Mouse (Mus musculus): ENCODE data around the gene Ogn. TPM values are rescaled to one million over a fixed set of nuclear protein-coding genes. Genes with fewer than 3 reads are reported as not detected.

Gene Ogn
- polyA plus RNA-seq, 1 experiment from 2014 or later: 3.6 TPM

DNA sequence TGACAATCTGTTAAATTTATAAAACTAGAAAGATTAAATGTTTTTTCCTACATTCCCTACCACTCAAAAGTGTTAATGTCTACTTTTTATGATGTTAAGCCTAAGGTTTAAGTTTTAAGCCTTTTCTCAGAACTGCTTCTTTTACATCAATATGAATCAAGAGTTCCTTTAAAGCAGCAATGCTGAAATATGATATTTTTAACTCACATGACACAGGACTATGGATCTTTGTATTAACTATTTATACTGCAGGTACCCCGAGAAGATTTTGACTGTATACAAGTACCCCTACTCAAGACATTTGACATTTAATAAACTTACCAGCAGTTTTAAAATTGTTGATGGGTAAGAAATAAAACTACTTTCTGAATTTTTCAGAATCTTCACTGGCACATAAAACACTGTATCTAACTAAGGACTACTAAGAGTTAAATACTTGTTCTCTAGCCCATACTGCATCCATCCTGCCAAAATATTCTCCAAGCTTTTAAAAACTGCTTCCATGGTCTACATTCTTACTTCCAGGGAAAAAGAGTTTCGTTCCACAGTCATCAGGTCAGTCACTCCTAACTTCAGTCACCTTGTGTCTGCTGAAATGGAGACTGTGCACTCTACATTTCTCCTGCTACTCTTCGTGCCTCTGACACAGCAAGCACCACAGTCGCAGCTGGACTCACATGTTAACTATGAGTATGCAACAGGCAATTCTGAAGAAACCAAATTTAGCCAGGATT lies 910 bp downstream of the Ogn start:
- no peaks in the 10 kb centered on the region for H3K27me3 ChIP-seq (replicated peaks; ENCODE audit: low read depth, poor library complexity, severe bottlenecking)
- no peaks in the 10 kb centered on the region for H3K4me1 ChIP-seq
- no peaks in the 10 kb centered on the region for H3K36me3 ChIP-seq (replicated peaks)
- WGBS: 79% methylated on average over 4 of the region's 4 CpGs
- no peak for DNase-seq (ENCODE audit: low spot score)
- H3K4me3 ChIP-seq: no peak overlapping the region
- H3K27ac ChIP-seq (replicated peaks): no peak overlapping the region
- no peaks in the 10 kb centered on the region for H3K9me3 ChIP-seq

DNA sequence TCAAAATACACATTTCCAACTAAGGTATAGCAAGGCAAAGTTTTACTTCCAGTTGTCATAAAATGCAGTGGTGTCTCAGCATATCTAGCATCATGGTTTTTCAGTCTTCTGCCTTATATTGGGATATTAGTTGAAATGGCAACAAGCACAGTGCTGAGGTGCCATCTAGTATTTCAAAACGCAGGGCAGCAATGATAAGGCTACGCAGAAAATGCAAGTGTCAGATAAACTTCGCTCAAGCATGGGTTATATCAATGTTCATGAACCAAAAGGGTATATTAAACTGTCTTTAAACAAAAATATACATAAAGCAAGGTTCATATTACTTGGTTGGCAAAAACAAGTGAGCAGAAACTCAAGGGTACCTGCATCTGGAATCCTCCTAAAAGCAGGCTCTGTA lies 9.2 kb downstream of the Ogn start:
- Histone ChIP-seq H3K9me3 (no peaks in the 10 kb centered on the region), H3K36me3 (replicated peaks) (no peaks in the 10 kb centered on the region), H3K27ac (replicated peaks) (no peak overlapping the region), H3K4me3 (no peak overlapping the region), H3K4me1 (no peaks in the 10 kb centered on the region), H3K27me3 (replicated peaks; ENCODE audit: low read depth, poor library complexity, severe bottlenecking) (no peaks in the 10 kb centered on the region)
- DNase-seq (ENCODE audit: low spot score): no peak
- 89% methylated on average over 3 of the region's 3 CpGs for WGBS

GRCm38 (mm10) chr13:49618365-49618764 lies 10.5 kb downstream of the Ogn start:
- H3K9me3 ChIP-seq: no peaks in the 10 kb centered on the region
- H3K36me3 ChIP-seq (replicated peaks): no peaks in the 10 kb centered on the region
- no peaks in the 10 kb centered on the region for H3K27me3 ChIP-seq (replicated peaks; ENCODE audit: low read depth, poor library complexity, severe bottlenecking)
- no peaks in the 10 kb centered on the region for H3K4me1 ChIP-seq
- no peak overlapping the region for H3K27ac ChIP-seq (replicated peaks)
- no peak overlapping the region for H3K4me3 ChIP-seq
- no peak for DNase-seq (ENCODE audit: low spot score)

- no peak overlapping the region for H3K27ac ChIP-seq (replicated peaks)
- H3K36me3 ChIP-seq (replicated peaks): no peaks in the 10 kb centered on the region
- no peaks in the 10 kb centered on the region for H3K4me1 ChIP-seq
- 90% methylated on average over 1 of the region's 1 CpGs for WGBS
- no peak for DNase-seq (ENCODE audit: low spot score)
- H3K9me3 ChIP-seq: no peaks in the 10 kb centered on the region
- H3K27me3 ChIP-seq (replicated peaks; ENCODE audit: low read depth, poor library complexity, severe bottlenecking): no peaks in the 10 kb centered on the region
- H3K4me3 ChIP-seq: no peak overlapping the region
These were observed 15.4 kb downstream of the Ogn start for GRCm38 (mm10) chr13:49623216-49623615.

DNA sequence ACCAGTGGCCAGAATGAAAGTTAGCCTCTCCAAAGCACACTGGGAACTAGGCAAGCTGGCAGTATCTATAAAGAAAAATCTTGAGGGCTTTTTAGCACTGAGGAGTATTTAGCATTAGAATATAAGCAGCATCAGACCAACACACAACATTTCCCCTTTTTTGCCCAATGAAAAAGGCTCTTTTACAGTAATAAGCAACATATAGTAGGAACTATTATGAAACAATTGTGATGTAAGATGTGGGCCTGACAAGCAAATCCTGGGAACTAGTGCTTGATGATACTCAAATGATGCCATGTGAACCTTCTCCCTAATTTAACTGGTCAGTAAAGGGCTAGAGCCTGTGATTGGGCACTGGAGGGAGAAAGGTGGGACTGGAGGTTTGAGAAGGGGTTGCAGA lies 20.3 kb downstream of the Ogn start:
- no peak for DNase-seq (ENCODE audit: low spot score)
- no peaks in the 10 kb centered on the region for H3K4me1 ChIP-seq
- no peak overlapping the region for H3K27ac ChIP-seq (replicated peaks)
- H3K9me3 ChIP-seq: no peaks in the 10 kb centered on the region
- no peak overlapping the region for H3K4me3 ChIP-seq
- H3K36me3 ChIP-seq (replicated peaks): no peaks in the 10 kb centered on the region
- no peaks in the 10 kb centered on the region for H3K27me3 ChIP-seq (replicated peaks; ENCODE audit: low read depth, poor library complexity, severe bottlenecking)

- no peak for DNase-seq (ENCODE audit: low spot score)
- Histone ChIP-seq H3K36me3 (replicated peaks) (no peaks in the 10 kb centered on the region), H3K4me3 (no peak overlapping the region), H3K9me3 (no peaks in the 10 kb centered on the region), H3K27ac (replicated peaks) (no peak overlapping the region), H3K27me3 (replicated peaks; ENCODE audit: low read depth, poor library complexity, severe bottlenecking) (no peaks in the 10 kb centered on the region), H3K4me1 (no peaks in the 10 kb centered on the region)
- WGBS: 94% methylated on average over 2 of the region's 2 CpGs
These were observed 21.2 kb downstream of the Ogn start for GRCm38 (mm10) chr13:49629076-49629475.

DNA sequence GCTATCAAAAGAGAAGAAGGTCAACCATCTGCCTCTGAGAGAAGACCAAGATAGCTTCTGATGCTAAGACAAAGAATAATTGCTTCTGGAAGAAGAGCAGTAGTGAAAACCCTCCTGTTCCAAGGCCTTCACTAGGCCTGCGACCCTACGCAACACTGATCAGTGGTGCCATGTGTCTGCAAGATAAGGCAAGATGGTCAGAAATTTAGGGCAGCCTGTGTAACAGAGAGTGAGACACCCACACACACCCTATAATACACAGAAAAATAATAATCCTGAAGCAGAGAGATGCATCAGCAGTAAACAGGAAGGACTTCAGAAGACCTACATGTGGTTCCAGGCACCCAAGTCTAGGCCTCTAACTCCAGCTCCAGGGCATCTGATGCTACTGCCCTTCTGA lies 32.1 kb downstream of the Ogn start:
- WGBS: 98% methylated on average over 2 of the region's 2 CpGs
- Histone ChIP-seq H3K27ac (replicated peaks) (no peak overlapping the region), H3K36me3 (replicated peaks) (peaks cover 19% of the 10 kb centered on the region), H3K9me3 (no peaks in the 10 kb centered on the region), H3K4me3 (no peak overlapping the region), H3K4me1 (no peaks in the 10 kb centered on the region), H3K27me3 (replicated peaks; ENCODE audit: low read depth, poor library complexity, severe bottlenecking) (no peaks in the 10 kb centered on the region)
- no peak for DNase-seq (ENCODE audit: low spot score)

- Histone ChIP-seq H3K4me1 (no peaks in the 10 kb centered on the region), H3K4me3 (no peak overlapping the region), H3K36me3 (replicated peaks) (peaks cover 14% of the 10 kb centered on the region; the same call in 1 of the 2 replicates), H3K27me3 (replicated peaks; ENCODE audit: low read depth, poor library complexity, severe bottlenecking) (no peaks in the 10 kb centered on the region), H3K9me3 (no peaks in the 10 kb centered on the region), H3K27ac (replicated peaks) (no peak overlapping the region)
- no peak for DNase-seq (ENCODE audit: low spot score)
- WGBS: 88% methylated on average over 6 of the region's 6 CpGs
These were observed 34.8 kb downstream of the Ogn start for GRCm38 (mm10) chr13:49642650-49643049.

GRCm38 (mm10) chr13:49643669-49644362 lies 36.0 kb downstream of the Ogn start:
- Histone ChIP-seq H3K4me3 (no peak overlapping the region), H3K27ac (replicated peaks) (no peak overlapping the region), H3K27me3 (replicated peaks; ENCODE audit: low read depth, poor library complexity, severe bottlenecking) (no peaks in the 10 kb centered on the region), H3K9me3 (no peaks in the 10 kb centered on the region), H3K4me1 (no peaks in the 10 kb centered on the region), H3K36me3 (replicated peaks) (peaks cover 14% of the 10 kb centered on the region; the same call in 1 of the 2 replicates)
- no peak for DNase-seq (ENCODE audit: low spot score)

DNA sequence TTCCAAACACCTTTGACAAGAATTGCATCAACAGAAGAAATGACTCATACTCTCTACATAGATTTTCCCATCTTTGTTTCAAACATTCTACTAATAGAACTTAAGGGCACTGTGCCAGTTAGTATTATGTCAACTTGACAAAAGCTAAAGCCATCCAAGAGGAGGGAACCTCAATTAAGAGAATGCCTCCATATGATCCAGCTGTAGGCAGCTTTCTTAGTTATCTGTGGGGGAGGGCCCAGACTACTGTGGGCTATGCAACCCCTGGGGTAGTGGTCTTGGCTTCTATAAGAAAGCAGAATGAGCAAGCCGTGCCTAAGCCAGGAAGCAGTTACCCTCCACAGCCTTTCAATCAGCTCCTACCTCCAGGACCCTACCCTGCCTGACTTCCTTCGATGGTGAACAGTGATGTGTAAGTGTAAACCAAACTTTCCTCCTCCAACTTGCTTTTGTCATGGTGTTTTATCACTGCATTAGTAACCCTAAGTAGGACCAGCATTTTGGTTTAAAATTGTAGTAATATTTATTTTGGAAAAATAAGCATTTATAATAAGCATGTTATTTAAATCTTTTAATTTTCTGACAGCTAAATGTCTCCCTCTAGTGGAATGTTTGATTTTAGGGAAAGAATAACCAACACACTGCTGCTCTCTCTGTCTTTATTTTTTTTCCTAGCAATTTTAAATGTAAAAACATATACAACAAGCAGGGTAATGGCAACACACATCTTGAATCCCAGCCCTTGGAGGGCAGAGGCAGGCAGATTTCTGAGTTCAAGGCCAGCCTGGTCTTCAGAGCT lies 37.1 kb downstream of the Ogn start:
- 79% methylated on average over 2 of the region's 2 CpGs for WGBS

GRCm38 (mm10) chr13:49646019-49646418 lies 38.2 kb downstream of the Ogn start:
- H3K36me3 ChIP-seq (replicated peaks): peaks cover 6% of the 10 kb centered on the region; the same call in 1 of the 2 replicates
- no peaks in the 10 kb centered on the region for H3K4me1 ChIP-seq
- no peak overlapping the region for H3K27ac ChIP-seq (replicated peaks)
- no peak overlapping the region for H3K4me3 ChIP-seq
- H3K9me3 ChIP-seq: no peaks in the 10 kb centered on the region
- 86% methylated on average over 1 of the region's 1 CpGs for WGBS
- no peak for DNase-seq (ENCODE audit: low spot score)
- H3K27me3 ChIP-seq (replicated peaks; ENCODE audit: low read depth, poor library complexity, severe bottlenecking): no peaks in the 10 kb centered on the region

More for the DNA sequence above, 37.1 kb downstream of the Ogn start:
- Histone ChIP-seq H3K27me3 (replicated peaks; ENCODE audit: low read depth, poor library complexity, severe bottlenecking) (no peaks in the 10 kb centered on the region), H3K4me1 (no peaks in the 10 kb centered on the region), H3K9me3 (no peaks in the 10 kb centered on the region), H3K4me3 (no peak overlapping the region), H3K36me3 (replicated peaks) (peaks cover 9% of the 10 kb centered on the region; the same call in 1 of the 2 replicates), H3K27ac (replicated peaks) (no peak overlapping the region)
- DNase-seq (ENCODE audit: low spot score): no peak

DNA sequence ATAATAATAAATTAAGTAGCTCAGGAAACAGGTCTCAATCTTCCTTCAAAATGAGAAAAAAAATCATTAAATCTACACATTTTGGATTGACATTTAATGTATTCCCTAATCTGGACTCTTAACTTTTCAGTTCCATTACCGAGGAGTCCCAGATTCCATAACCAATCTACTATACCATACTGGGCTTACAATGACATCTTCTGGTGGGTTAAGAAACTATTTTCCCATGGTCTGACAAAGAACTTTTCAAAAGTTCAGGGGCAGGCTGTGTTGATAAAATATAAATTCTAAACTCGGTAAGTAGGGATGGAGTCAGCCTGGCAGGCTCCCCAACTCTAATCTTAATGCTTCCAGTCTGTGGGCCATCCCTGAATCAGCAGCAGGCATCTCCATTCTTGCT lies 43.3 kb downstream of the Ogn start:
- peak overlapping the region; percentile 74 for H3K4me3 ChIP-seq
- DNase-seq (ENCODE audit: low spot score): no peak
- H3K27me3 ChIP-seq (replicated peaks; ENCODE audit: low read depth, poor library complexity, severe bottlenecking): no peaks in the 10 kb centered on the region
- peaks cover 12% of the 10 kb centered on the region for H3K36me3 ChIP-seq (replicated peaks)
- H3K27ac ChIP-seq (replicated peaks): no peak overlapping the region
- H3K4me1 ChIP-seq: peaks cover 18% of the 10 kb centered on the region
- no peaks in the 10 kb centered on the region for H3K9me3 ChIP-seq
- WGBS: 58% methylated on average over 2 of the region's 2 CpGs

Data from embryonic facial prominence, embryonic 10.5 days (tissue).